Mouse (Mus musculus) lung, embryonic 16.5 days (tissue): ENCODE measurements at regions not wholly inside any gene's neighbourhood (a gene's known extent, or its start where the extent isn't known, plus 50 kb on each side); places are given as distances from the start of the nearest gene placed in this dataset.

Experiments used
- ATAC-seq: fragments of 200-750 bp; cut with Nextera tagmentation; 2 replicates; pipeline ENCODE4 v1.8.0; 2017; ENCODE audit warnings: low read depth, mild to moderate bottlenecking, moderate library complexity
- H3K27ac ChIP-seq: fragments of 300-500 bp; sonication (generic); 2 replicates; pipeline ENCODE4 v1.5.1; 2014; ENCODE audit warnings: mild to moderate bottlenecking, control low read depth, low read length
- H3K27me3 ChIP-seq: fragments of 300-500 bp; sonication (generic); 2 replicates; pipeline ENCODE4 v1.6.1; 2014; ENCODE audit warnings: low read depth, low read length, mixed read lengths; ENCODE audit not compliant: control insufficient read depth, insufficient read depth
- H3K36me3 ChIP-seq: fragments of 300-500 bp; sonication (generic); 2 replicates; pipeline ENCODE4 v1.6.1; 2014; ENCODE audit warnings: low read length; ENCODE audit not compliant: control insufficient read depth, insufficient read depth
- H3K4me1 ChIP-seq: fragments of 300-500 bp; sonication (generic); replicated peaks from 2 replicates; pipeline ENCODE4 v1.6.1; 2014; ENCODE audit warnings: low read length, mixed read lengths; ENCODE audit not compliant: control insufficient read depth, insufficient read depth
- H3K4me2 ChIP-seq: fragments of 300-500 bp; sonication (generic); 2 replicates; pipeline ENCODE4 v1.6.1; 2014; ENCODE audit warnings: low read depth, low read length, control low read depth
- H3K4me3 ChIP-seq: fragments of 300-500 bp; sonication (generic); 2 replicates; pipeline ENCODE4 v1.5.1; 2014; ENCODE audit warnings: mild to moderate bottlenecking, low read length, control low read depth
- H3K9ac ChIP-seq: fragments of 300-500 bp; sonication (generic); 2 replicates; pipeline ENCODE4 v1.6.1; 2014; ENCODE audit warnings: low read length, control low read depth
- H3K9me3 ChIP-seq: fragments of 300-500 bp; sonication (generic); 2 replicates; pipeline ENCODE4 v1.6.1; 2016; ENCODE audit warnings: low read length; ENCODE audit not compliant: control insufficient read depth
- WGBS: fragments of 180-500 bp; shearing (Covaris S2); extraction: QIAGEN DNeasy Blood & Tissue Kit; methylation state at CpG from one replicate; pipeline ENCODE4 v1.1.7; 2014; 5-methylcytosine and 5-hydroxymethylcytosine counted together

DNA sequence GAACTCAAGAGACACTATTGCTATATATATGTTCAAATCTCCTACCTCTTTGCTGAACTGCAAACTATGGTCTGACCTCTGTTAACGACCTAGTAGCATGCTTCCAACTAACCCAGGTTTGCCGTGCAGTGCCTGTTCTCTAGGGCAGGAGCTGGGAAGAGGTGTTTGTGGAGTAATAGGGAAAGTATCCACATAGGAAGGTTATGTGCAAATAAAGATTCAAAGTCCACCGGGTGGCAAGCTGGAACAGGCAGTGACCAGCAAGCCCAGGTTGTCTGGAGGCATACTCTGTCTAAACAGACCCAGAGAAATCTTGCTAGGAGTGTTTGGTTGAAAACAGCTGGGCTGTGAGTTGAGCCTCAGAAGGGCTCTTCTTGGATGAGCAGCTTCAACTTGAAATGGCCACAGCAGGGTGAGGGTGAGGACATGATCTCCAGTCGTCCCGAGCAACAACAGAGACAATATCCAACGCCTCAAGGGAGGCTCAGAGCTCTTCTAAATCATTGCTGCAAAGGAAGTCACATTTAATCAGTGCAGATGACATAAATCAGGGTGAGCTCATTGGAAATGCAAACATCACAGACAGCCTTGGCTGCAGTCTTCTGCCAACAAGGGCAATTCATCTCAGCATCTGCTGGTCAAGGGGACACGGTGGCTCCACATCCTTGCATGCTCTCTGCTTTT is 846.7 kb downstream of the Synb start:
- WGBS, result 39% methylated on average over 7 of the region's 7 CpGs
- H3K4me2 ChIP-seq, result no peak overlapping the region

DNA sequence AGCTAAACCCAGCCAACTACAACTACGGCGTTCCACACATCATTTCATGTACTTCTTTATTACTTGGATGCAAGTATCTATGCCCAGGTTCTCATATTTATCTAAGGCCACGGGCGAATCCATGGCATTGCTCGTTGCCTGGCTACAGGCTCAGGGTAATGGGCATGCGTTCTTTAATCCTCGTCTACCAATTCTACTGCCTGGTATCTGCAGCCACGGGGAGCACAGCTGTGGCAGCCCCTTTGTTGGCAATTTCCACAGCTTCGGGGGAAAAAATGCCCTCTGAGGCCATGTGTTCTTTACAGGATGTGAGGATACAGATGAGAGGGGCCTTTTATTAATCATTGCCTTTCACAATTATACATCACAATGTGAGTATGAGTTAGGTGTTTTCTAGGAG is 860.8 kb downstream of the Synb start:
- H3K27ac ChIP-seq, result no peak overlapping the region
- H3K4me3 ChIP-seq, result no peak overlapping the region
- H3K4me1 ChIP-seq, result no peaks in the 10 kb centered on the region
- no peaks in the 10 kb centered on the region for H3K27me3 ChIP-seq
- no peaks in the 10 kb centered on the region for H3K36me3 ChIP-seq
- no peak overlapping the region for H3K4me2 ChIP-seq
- 82% methylated on average over 9 of the region's 9 CpGs for WGBS
- no peaks in the 10 kb centered on the region for H3K9me3 ChIP-seq
- H3K9ac ChIP-seq, result no peak overlapping the region
- no peak for ATAC-seq

More for the DNA sequence above, 846.7 kb downstream of the Synb start:
- no peak for ATAC-seq
- no peaks in the 10 kb centered on the region for H3K36me3 ChIP-seq
- no peaks in the 10 kb centered on the region for H3K9me3 ChIP-seq
- no peaks in the 10 kb centered on the region for H3K4me1 ChIP-seq
- no peak overlapping the region for H3K27ac ChIP-seq
- H3K9ac ChIP-seq, result no peak overlapping the region
- H3K27me3 ChIP-seq, result no peaks in the 10 kb centered on the region
- no peak overlapping the region for H3K4me3 ChIP-seq

DNA sequence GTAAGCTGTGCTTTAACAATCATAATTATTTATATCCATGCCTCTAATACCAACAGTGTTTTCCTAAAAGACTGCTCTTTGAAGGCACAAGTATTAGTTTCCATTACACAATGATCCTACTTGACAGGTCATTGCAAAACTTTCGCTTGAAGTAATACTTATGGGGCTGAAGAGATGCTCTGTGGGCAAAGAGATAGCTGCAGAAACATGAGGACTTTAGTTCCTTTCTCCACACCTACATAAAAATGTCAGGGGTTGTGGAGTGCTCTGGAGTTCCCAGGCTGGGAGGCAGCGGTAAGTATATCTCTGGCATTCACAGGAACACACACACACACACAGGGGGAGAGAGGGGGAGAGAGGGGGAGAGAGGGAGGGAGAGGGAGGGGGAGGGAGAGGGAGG is 862.0 kb downstream of the Synb start:
- no peak overlapping the region for H3K27ac ChIP-seq
- H3K4me3 ChIP-seq, result no peak overlapping the region
- WGBS, result 33% methylated on average over 2 of the region's 2 CpGs
- H3K4me1 ChIP-seq, result 0 out of 2 replicates have a peak, but pooled peaks cover 4% of the 10 kb centered on the region
- H3K27me3 ChIP-seq, result no peaks in the 10 kb centered on the region
- peak; percentile 68 for ATAC-seq
- no peaks in the 10 kb centered on the region for H3K36me3 ChIP-seq
- no peak overlapping the region for H3K9ac ChIP-seq
- H3K4me2 ChIP-seq, result no peak overlapping the region
- H3K9me3 ChIP-seq, result no peaks in the 10 kb centered on the region

DNA sequence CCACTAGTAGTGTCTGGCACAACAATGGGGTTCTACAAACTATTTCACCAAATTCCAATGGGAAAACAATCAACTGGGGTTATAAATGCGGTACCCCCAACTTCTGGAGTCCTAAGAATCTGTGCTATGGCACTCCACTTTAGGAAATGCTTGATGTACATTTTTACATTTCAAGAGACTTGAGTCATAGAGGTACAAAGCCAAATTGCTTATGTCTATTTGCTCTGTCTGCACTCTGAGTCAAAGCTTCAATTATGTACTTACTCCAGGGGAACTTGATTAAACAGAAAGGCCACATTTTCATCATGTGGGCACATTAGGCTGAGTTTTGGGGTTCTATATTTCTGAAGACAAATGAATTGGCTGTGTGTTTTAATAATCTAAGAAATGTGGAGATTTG is 866.9 kb downstream of the Synb start:
- no peak overlapping the region for H3K9ac ChIP-seq
- WGBS, result 51% methylated on average over 1 of the region's 1 CpGs
- 0 out of 2 replicates have a peak, but pooled peaks cover 4% of the 10 kb centered on the region for H3K4me1 ChIP-seq
- ATAC-seq, result peak; percentile 69; the same call in 1 of the 2 replicates
- no peaks in the 10 kb centered on the region for H3K36me3 ChIP-seq
- H3K27ac ChIP-seq, result no peak overlapping the region; the same call in 1 of the 2 replicates
- no peaks in the 10 kb centered on the region for H3K9me3 ChIP-seq
- H3K4me3 ChIP-seq, result no peak overlapping the region
- H3K4me2 ChIP-seq, result no peak overlapping the region
- no peaks in the 10 kb centered on the region for H3K27me3 ChIP-seq

DNA sequence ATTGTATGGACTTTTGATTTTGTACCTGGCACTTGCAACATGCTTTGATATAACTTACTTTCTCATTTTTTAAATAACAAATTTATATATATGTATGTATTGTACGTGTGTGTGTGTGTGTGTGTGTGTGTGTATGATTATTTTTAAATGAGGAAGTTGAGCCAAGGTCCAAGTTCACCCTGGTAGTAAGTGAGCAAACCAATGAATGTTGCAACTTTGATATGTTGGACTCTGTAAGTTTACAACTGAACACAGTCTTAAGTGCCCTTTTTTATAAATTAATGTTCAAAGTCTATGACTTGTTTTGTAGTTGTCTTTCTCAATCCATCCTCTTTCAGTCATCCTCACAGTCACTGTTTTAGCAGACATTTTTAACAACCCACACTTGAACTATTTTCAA is 901.7 kb downstream of the Synb start:
- WGBS, result 54% methylated on average over 1 of the region's 1 CpGs

DNA sequence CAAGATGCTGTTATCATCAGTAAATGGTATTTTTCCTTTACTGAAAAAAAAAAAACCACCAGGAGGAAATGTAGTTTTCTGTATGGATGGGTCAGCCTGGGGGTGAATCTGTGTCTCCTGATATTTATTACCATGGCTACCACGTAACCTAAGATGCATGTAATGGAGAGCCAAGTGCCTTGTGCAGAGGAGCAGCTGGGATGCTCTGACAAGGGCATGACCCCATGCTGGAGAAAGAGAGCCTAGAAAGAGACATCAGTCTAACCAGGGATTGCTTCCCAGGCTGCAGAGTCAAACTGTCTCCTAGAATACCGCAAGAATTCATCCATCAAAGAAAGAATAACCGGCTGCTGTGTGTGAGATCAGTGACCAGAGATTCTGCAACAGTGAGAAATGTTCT is 902.2 kb downstream of the Synb start:
- no peaks in the 10 kb centered on the region for H3K4me1 ChIP-seq
- H3K9me3 ChIP-seq, result no peaks in the 10 kb centered on the region
- H3K4me2 ChIP-seq, result no peak overlapping the region
- 28% methylated on average over 3 of the region's 3 CpGs for WGBS
- no peaks in the 10 kb centered on the region for H3K27me3 ChIP-seq
- no peak for ATAC-seq
- no peak overlapping the region for H3K27ac ChIP-seq
- H3K36me3 ChIP-seq, result no peaks in the 10 kb centered on the region
- H3K4me3 ChIP-seq, result no peak overlapping the region
- no peak overlapping the region for H3K9ac ChIP-seq

More for the DNA sequence above, 901.7 kb downstream of the Synb start:
- H3K4me1 ChIP-seq, result no peaks in the 10 kb centered on the region
- no peaks in the 10 kb centered on the region for H3K9me3 ChIP-seq
- ATAC-seq, result no peak
- H3K36me3 ChIP-seq, result no peaks in the 10 kb centered on the region
- H3K4me2 ChIP-seq, result no peak overlapping the region
- H3K9ac ChIP-seq, result no peak overlapping the region
- no peak overlapping the region for H3K27ac ChIP-seq
- no peak overlapping the region for H3K4me3 ChIP-seq
- H3K27me3 ChIP-seq, result no peaks in the 10 kb centered on the region

DNA sequence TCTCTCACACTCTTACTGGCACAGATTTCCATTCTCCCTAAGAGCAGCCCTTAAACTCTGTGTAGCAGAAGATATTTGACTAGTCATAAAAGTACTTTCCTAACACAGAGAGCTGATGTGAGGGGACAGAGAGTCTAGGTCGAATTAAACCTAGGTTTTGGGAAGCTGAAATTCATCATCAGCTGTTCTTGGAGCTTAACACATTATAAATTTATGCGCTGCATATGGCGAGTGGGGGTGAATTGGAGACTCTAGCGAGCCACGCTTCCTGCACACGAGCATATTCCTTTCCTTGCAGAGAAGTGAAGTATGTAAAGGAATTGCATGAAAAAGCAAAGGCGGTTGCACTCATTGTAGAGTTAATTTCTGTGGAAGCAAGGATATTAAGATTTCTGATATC is 912.4 kb downstream of the Synb start:
- no peaks in the 10 kb centered on the region for H3K4me1 ChIP-seq
- ATAC-seq, result no peak
- 57% methylated on average over 7 of the region's 7 CpGs for WGBS

DNA sequence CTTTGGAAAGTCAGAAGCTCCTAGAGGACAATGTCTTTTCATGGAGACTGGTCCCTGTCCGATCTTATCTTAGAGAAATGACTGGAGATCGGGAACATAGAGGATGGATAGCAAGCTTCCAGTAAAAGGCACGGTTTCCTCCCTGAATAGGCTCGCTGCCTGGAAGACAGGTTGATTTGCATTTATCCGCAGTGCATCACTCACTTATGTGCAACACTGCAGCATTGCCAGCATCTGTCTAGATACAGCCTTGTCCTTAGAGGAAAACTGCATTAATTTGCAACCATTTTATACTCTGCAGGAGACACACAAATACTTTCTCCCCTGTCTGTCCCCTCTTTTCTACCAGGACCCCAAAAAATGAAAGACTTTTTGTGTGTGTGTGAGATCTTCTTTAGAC is 926.4 kb downstream of the Synb start:
- Histone ChIP-seq H3K4me3 (no peak overlapping the region), H3K4me2 (no peak overlapping the region), H3K27me3 (no peaks in the 10 kb centered on the region), H3K9ac (no peak overlapping the region), H3K27ac (no peak overlapping the region), H3K36me3 (no peaks in the 10 kb centered on the region), H3K4me1 (no peaks in the 10 kb centered on the region), H3K9me3 (no peaks in the 10 kb centered on the region)
- 73% methylated on average over 5 of the region's 5 CpGs for WGBS
- ATAC-seq, result no peak

More for the DNA sequence above, 912.4 kb downstream of the Synb start:
- Histone ChIP-seq H3K27me3 (no peaks in the 10 kb centered on the region), H3K9ac (no peak overlapping the region), H3K4me2 (no peak overlapping the region), H3K27ac (no peak overlapping the region), H3K4me3 (no peak overlapping the region), H3K36me3 (no peaks in the 10 kb centered on the region), H3K9me3 (no peaks in the 10 kb centered on the region)

DNA sequence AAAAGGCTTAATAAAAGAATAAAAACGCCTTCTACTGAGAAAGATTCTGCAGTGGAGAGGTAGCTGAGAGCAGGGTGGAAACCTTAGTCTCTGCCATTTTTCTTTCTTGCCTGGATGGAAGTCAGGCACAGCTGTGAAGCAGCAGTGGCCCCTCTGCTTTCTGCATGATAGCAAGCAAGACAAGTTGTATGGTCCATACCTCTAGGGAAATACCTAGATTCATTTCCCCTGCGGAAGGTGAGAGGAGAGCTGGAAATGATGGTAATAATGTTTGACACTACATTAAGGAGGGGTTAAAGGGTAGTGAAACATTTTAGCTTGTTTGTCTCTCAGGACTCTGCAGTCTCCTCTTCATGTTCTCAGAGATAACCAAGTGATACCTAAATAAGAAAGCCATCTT is 930.2 kb downstream of the Synb start:
- Histone ChIP-seq H3K9me3 (no peaks in the 10 kb centered on the region), H3K27ac (no peak overlapping the region), H3K4me2 (no peak overlapping the region), H3K4me3 (no peak overlapping the region), H3K9ac (no peak overlapping the region), H3K4me1 (no peaks in the 10 kb centered on the region), H3K27me3 (no peaks in the 10 kb centered on the region), H3K36me3 (no peaks in the 10 kb centered on the region)
- 76% methylated on average over 2 of the region's 2 CpGs for WGBS
- no peak for ATAC-seq

DNA sequence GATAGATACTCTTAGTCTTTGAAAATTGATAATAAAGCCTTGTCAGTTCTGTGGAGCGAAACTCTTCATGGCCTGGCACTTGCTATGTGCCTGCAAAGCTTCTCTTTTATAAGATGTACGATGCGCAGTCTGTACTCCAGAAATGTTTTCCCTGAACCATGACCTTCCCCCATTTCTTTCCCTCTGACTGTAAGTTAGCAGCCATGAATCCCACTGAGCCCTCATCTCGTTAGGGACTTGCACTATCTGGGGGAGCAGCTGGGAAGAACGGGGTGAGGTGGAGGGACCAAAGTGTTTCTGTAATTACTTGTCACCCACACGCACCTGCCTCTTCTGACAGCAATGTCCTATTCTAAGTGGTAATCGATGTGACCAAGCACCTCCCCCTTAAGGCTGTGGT is 932.1 kb downstream of the Synb start:
- H3K27ac ChIP-seq, result no peak overlapping the region
- H3K9me3 ChIP-seq, result no peaks in the 10 kb centered on the region
- no peak overlapping the region for H3K4me3 ChIP-seq
- ATAC-seq, result no peak
- WGBS, result 63% methylated on average over 7 of the region's 7 CpGs
- H3K4me2 ChIP-seq, result no peak overlapping the region
- no peaks in the 10 kb centered on the region for H3K36me3 ChIP-seq
- H3K9ac ChIP-seq, result no peak overlapping the region
- H3K4me1 ChIP-seq, result no peaks in the 10 kb centered on the region
- H3K27me3 ChIP-seq, result no peaks in the 10 kb centered on the region
